Mouse (Mus musculus) activated CD4-positive, CD25-positive, alpha-beta regulatory T cell, adult 4 months (primary cell): ENCODE measurements around the gene Elmo1. TPM values are rescaled to one million over a fixed set of nuclear protein-coding genes. Genes with fewer than 3 reads are reported as not detected.
A peak's percentile ranks its signal among the peaks of the same experiment; 100 is the strongest.

Experiments used
- ATAC-seq: one replicate; pipeline ENCODE4 v1.8.0; 2017
- polyA plus RNA-seq, 2 experiments: library from polyadenylated mRNA; unstranded; fragments of 100-300 nt; shearing (Covaris generic); gene quantifications; one replicate each; pipeline ENCODE4 v1.2.1; 2017

The Elmo1 gene
- polyA plus RNA-seq, 2 experiments from 2014 or later, result 81.7 to 103 TPM

DNA sequence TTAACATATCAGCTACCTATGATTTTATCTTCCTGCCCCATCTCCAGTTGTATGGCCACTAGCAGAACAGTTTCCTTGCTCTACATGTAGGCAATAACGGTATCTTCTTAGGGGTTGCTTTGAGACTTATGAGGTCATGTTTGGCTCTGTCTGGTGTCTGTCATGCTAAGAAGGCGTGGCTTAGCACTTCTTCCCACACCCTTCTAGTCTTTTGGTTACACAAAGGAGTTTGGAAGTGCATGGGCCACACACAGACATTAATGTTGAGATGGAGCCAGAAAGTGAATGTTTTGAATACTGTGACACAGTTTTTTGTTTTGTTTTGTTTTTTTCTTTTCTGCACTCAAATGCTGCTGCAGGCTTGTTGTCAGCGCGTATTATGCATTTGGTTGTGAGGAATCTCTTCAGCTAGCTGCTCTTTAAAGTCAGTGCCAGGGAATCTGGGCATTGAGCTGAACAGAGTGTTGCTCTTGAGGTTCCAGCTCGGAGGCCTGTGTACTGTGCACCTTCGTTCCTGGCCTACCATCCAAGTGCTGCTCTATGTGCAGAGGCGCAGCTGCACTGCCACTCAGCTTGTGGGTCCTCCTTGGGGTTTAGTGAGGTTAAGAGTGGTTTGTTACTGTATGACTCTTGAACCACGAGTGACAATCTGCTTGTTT, 31.1 kb downstream of the Elmo1 start:
- ATAC-seq, result peak; percentile 29

DNA sequence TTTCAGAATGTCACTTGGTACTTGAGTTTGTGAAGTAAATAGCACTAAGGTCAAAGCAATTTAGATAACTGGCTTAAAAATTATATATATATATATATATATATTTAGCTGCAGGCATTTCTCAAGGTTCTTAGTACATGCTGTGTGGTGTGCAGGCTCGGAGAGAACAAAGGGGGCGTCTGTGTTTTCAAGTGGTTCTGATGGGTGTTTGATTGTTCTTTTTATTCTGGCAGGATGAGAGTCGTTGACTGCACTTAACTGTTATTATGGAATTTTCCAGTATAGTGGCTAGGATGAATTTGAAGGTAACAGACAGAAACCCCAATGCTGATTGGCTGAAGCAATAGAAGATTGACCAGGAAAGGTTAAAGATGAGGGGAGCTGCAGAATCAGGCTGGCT, 33.6 kb downstream of the Elmo1 start:
- ATAC-seq, result no peak

DNA sequence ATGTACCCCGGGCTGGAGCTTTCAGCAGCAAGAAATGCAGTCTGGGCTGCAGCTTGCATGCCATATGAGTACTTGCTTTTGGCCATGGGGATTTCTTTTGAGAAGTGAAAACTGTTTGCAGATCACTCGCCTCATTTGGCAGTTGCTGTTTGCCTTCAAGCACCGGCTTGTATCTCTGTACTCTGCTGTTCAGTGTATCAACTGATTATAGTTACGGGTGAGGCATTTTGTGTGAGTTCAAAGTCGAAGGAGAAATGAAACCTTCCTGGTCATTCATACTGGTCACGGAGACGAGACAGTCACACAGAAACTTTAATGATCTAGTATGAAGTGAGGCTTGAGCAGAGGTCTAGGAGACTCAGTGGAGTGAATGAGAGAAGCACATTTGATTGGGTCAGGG, 34.6 kb downstream of the Elmo1 start:
- no peak for ATAC-seq

DNA sequence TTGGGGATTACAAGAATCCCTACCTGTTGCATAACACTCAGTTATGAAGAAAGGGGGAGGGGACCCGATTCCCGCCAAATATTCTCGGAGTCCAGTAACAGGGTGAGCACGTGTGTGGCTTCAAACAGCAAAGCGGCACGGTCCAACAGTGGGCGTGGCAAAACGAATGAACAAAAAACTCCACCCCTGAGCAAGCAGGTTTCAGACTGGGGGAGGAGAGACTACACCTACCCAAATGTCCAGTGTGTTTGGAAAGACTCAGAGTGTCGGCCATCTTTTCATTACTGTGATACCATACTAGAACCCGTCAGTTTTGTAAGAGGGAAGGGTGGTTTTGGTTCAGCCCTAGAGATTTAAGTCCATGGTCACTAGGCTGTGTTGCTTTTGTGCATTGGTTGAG, 35.4 kb downstream of the Elmo1 start:
- no peak for ATAC-seq

DNA sequence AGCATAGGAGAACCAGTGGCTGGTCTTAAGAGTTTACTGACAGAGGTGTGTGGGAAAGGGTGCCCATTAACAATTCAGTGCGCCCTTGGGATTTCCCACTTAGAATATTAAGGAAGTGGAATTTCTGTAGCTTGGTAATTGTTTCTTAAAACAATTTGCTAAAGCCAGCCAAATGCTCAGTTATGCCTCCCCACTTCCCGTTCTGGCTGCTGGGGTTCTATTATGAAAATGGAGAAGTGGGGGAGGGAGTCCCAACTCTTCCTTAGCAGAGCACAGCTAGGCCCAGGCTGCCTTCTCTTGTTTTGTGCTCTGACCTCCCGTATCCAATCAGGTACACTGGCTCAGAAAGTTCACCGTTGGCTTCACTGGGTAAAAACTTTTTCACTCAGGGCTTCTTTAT, 37.2 kb downstream of the Elmo1 start:
- ATAC-seq, result no peak

DNA sequence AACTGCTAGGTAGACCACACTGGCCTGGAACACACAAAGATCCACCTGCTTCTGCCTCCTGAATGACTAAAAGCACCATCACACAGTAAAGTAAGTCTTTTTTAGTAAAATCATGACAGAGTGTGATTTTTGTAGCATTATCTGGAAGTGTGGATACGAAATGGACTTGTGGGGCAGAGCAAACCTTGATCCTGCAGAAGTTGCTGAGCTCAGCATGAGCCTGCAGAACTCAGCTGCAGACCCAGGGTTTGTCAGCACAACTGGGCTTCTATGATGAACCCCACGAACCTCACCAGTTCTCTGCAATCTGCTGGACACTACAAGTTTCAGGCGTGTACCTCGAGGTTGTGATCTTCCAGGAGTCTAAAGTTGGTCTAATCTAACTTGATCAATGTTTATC, 37.7 kb downstream of the Elmo1 start:
- no peak for ATAC-seq

DNA sequence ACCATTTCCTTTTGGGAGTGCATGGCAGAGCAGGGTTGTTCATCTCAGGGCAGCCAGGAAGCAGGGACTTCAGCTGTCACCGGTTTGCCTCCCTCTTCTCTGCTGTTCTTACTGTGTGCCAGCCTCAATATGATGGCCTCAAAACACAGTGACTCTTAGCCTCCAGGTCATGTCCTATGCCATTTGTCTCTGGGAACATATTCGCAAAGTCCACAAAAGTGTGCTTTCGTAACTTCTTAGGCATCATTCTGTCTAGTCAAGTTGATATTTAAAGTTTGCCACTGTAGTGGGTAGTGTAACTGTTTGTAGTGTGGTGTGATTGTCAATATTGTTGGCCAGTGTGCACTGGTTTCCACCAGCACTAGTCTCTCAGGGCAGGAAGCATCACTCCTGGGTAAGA, 40.3 kb downstream of the Elmo1 start:
- no peak for ATAC-seq

DNA sequence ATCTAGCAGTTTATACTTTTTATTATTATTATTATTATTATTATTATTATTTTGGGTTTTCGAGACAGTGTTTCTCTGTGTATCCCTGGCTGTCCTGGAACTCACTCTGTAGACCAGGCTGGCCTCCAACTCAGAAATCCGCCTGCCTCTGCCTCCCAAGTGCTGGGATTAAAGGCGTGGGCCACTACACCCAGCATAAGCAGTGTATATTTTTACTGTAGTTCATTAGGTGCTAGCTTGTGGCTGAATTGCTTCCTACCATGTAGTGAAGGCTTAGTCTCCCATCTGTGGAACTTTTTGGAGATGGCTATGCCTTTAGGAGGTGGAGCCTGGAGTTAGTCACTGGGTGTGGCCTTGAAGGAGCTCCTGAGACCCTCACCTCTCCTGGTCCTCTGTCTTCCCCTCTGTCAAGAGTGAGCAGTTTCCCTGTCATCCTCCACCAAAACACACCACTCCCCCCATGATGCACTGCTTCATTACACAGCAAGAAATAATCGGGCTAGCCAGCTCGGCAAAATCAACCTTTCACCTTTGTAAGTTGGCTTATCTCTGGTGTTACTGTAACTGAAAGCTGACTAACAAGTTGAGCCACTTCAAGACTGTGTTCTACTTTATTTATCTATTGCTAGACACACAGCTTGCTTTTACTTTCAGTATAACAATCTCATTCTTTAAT, 41.1 kb downstream of the Elmo1 start:
- no peak for ATAC-seq

DNA sequence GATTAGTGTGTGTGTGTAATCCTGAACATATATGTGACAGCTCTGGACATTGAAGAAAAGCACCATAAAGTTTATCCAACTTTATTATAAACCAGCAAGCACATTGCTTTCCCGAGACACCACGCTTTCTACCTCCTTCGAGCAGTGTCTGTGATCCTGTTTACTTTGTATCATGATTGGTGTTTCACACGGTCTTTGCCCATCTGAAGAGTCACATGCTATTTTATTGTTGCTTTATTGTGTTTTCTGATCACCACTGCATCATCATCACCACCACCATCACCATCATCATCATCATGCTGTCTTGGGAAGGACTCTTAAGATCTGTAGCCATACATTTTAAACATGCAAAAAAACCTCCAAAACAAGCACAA, 41.6 kb downstream of the Elmo1 start:
- no peak for ATAC-seq

DNA sequence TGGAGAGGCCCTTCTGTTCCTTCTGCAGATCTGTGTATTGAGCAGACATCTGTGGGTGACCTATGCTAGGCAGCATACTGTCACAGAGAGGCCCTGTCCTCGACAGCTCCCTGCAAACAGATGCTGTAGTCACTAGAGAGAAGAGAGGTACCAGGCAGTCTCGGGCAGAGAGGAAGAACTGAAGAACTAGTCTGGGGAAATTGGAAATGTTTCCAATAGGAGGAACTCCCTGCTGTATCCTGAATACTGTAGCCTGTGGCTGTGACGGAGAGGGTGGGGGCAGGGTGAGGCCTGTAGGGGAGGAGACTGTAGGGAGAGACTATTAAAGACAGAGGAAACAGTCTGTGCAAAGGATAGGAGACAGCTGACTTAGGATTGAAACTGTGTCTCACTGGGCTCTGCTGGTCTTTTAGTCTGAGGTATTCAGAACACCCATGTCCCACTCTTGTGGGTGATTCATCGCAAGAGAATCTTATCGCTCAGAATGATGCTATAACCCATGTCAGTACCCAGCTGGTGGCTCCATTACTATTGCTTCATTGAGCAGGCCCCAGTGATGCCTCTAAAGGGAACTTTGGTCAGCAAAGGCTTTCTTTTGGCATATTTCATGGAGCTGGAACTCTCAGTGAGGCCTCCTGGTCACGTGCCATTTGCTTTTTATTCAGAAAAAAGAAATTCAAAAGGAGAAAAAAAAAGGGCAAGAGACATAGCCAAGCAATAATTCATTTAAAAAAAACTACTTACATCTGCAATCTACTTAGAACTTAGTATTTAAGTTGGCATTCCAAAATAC, 43.4 kb downstream of the Elmo1 start:
- no peak for ATAC-seq

DNA sequence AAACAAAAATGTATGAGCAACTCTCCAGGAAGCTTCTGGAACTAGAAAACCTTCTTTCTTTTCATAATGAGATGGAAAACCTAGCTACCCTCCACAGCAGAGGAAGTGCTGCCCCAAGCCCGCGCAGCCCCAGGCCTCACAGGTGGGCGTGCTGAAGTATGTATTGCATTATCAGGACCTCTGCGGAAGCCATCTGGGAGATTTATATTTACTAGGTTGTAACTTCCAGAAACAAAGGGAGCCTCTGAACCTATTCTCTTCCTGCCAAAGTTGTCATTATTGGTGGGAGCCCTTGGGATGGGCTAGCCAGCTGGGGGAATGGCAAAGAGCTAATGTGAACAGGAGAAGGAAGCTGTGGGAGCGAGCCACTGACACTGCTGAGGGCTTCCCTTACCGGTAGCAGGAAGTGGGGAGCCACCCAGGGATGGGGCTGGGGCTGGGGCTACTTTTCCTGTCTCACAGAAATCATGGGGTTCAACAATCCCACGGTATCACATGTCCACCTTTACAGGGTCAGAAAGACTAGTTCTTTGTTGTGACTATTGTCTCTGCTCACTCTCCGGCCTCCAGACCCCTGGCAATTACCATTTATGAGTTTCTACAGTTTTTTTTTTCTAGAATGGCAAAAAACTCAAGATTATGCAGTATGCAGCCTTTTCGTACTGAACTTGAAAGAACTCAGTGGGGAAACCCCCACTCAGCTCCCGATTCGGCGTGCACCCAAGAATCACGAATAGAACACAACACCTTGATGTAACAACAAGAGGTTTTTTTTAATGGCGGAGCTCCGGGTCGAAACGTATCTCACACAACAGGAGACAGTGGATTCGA, 44.2 kb downstream of the Elmo1 start:
- peak; percentile 60 for ATAC-seq

DNA sequence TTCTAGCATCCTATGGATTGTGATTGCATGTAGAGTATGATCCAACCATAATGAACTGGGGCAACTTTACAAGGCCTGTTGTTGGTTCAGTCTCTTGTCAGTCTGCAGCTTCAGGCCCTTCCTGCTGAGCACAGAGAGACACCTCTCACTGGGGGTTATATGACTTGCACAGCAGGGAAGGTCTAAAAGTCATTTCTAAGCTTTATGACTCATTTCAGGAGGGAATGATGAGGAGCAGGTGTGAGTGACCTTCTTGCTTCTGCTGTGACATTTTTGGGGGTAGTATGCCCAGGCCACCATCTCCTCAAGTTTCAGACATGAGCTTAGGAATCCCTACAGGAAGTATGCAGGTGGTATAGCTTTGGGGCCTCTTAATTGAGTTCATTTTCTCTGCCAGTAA, 46.4 kb downstream of the Elmo1 start:
- peak; percentile 18 for ATAC-seq

DNA sequence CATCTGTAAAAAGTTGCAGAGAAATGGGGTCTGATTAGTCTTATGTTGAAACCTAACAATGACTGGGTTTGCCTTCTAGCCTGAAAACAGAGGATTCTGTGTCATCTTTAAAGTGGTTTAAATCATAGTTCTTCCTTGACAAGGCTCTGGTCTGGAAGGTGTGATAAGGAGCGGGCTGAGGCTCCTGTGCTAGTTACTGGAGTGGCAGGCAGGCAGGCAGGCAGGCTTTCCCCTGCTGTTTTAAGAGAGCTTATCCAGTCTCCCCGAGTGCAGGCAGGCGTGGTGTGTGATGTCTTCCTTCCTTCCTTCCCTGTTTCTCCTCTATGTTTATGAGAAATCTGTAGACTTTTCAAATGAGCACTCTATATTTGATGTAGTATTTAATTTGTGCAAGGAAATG, 48.1 kb downstream of the Elmo1 start:
- ATAC-seq, result no peak

DNA sequence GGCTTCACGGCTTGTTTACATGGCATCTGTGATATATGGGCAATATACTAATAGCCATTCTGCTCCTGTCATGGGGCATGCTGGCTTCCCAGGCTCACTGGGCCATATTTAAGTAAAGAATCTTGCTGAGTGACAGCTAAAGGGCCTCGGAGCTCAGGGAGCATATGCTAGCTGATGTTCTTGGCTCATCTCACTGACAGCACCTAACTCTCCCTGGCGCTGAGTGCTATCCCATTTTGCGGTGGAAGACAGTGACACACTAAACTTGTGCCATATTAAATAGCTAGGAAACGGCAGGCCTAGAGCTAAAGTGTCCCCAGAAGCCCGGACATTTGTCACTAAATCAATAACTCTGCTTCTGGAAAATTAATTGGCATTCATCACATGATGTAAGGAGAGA, 48.7 kb downstream of the Elmo1 start:
- ATAC-seq, result no peak

DNA sequence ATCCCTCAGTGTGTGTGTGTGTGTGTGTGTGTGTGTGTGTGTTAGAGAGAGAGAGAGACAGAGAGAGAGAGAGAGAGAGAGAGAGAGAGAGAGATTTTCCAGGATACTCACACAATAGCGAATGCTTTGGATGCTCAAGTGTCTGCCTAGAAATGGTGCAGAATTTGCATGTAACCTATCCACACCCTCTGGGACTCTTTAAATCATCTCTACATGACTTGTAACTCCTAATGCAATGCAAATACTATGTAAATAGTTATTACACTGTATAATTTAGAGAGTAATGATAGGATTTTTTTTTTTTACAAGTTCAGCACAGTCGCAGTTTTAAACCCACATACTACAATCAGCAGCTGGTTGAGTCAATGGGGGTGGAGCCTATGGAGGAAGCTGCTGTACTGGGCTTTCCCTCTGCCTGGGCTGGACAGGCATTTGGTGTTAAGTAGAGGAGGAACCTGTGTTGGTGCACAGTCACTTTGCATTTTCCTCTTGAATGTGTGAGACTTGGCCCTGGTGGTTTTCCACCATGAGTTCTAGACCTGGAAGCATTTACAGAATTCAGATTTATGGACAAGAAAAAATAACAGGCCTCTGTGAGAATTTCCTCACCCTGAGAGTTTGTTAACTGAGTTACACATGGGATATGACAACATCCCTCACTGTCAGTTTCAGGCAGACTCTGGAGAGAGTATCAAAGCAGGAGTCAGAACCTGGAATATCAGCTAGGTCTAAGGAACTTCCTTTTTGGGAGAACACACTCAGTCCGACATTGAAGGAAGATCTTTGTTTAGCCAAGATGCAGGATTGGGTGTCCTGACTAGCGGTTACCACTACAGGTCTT, 49.6 kb downstream of the Elmo1 start:
- ATAC-seq, result peak; percentile 76

DNA sequence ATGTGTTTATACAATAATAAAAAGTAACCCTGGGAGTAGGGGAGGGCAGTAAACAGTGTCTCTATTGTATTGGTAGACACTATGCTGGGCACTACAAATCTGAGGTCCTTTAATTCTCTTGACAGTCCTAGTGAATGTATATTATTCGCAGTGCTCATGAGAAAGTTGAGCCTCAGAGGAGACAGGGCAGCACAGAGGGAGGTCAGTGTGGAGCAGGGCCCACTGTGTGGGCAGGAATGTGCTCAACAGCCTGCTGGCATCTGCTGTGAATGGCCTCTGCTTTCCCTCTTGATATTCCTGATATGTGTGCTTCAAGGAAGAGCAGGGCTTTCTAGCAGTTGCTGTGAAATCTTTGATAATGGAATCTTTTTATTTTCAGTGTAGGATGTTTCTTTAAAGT, 52.2 kb downstream of the Elmo1 start:
- ATAC-seq, result no peak

DNA sequence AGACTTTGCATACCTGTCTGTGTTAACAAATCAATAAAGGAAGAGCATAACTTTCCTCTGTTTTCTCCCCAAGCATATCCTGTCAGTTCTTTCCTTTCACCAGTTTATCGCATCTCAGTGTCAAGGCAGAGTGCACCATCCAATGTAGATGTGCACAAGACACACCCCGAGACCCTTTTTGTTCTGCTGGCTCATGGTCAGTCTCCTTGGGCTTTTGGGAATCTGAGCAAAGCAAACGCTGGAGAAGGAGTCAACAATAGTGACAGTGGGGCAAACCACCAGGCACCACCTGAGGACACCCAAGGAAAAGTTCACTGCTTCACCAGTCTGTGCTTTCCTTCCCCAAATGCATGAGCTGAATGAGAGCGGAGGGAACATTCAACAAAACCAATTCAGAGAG, 56.5 kb downstream of the Elmo1 start:
- no peak for ATAC-seq

DNA sequence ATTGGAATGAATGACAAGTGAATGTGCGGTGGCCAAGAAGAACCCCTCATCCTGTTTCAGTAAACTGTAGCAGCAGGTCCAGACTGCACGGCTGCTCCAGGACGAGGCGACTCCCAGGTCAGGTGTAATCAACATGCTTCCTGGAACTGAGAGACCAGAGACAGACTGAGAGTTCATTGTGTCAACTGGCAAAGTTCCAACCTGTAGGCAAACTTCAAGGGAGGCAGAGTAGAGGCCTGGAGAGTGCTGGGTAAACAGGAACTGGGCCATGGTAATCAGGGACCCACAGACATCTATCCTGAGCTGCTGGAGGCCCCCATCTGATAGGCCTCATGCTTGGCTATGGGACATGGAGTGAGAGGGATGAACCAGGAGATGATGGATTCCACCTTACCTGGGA, 57.3 kb downstream of the Elmo1 start:
- no peak for ATAC-seq

DNA sequence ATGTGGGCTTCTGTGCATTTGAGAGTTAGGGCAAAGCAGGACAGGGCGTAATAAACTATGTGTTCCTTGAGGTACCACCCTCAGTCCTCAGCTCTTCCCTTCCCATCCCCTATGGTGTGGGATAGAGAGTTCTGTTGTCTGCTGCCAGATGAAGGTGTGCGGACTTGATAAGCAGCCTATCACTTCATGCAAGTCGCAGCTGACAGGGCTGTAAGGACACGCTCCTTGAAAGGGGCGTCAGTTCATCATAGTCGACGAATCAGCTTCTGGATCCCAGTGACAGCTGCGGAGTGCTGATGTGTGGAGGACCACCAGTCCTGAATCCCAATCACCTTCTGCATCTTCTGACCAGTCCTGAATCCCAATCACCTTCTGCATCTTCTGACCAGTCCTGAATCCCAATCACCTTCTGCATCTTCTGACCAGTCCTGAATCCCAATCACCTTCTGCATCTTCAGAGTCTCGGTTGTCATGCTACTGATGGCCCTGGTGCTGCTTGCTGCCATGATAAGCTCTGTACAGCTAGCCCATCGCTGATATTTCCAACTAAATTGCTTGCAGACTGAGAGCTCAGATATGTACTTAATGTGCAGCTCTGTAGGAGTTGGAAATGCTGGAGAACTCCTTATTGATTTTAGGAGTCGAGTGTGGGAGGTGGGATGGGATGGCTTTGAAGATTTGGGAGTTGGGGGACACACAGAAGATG, 59.9 kb downstream of the Elmo1 start:
- no peak for ATAC-seq

DNA sequence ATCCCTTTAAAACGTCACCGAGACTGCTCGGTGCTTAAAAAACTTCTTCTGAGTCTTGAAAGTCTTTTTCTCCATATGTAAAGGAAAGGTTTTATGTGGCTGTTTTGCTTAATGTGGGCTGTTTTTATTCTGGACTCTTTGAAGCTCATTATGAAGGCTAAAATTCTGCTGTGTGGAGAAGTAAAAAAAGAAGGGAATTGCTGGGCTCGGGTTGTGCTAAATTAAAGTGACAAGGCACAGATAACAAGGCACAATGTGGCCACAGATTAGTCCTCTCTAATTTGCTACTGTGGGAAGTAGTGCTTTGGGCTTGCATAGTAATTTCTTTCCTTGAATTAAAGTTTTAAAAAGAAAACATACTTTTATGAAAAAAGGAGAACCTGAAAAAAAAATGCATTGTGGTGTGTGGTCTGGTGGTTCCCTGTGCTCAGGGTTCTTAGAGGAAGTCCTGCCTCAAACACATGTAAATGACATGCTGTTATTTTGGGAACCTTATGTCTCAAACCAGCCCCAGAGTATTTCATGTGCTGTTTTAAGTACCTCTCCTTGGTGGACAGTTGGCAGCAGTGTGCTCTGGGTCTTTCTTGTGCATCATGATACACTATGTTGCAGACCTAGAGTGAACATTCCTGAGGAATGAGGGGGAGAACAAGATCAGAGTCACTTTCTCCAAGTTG, 61.0 kb downstream of the Elmo1 start:
- no peak for ATAC-seq

DNA sequence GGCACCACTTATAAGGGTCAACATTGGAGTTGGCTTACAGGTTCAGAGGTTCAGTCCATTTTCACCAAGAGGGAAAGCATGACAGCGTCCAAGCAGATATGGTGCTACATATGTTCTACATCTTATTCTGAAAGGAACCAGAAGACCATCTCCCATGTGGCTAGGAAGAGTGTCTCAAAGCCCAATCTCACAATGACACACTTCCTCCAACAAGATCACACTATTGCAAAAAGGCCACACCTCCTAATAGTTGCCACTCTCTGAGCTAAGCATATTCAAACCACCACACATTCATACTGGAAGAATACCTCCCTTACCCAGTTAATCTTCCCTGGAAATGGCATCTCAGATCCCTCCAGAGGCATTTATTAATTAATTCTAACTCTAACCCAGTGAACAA, 66.7 kb downstream of the Elmo1 start:
- ATAC-seq, result no peak
